Mouse (Mus musculus) layer of hippocampus, adult 9-11 months (tissue): Measurements from ENCODE around the gene Ces5a.
"Not testable (repeated sequence)": the region's sequence is repeated elsewhere in the genome, so short reads cannot be mapped to it uniquely, and the experiment has no call there.

Experiments
- DNase-seq: peaks from one replicate; pipeline ENCODE4 v3.0.0; 2022

The Ces5a gene

GRCm38 (mm10) chr8:93535730-93536129 is at the start of gene Ces5a:
Gene Ces5a, minus strand, starts transcription at chr8:93535830.
- DNase-seq: no peak

DNA sequence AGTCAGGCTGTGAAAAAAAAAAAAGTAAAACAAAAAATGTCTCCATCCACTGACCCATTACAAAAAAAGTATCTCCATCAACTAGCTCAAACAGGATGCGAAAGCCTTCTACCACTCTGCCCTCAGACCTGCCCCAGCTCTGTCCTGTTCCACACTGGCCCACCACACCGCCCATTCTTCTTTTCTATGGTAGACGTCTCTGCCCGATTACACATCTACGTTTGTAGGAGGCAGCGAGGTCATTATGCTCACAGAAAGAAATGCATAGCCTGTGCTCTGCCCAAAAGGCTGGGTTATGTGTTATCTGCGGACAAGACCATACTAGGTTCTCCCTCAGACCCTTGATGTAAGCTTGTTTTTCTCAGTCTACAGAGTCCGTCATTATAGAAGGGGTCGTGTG is 37.2 kb upstream of the Ces5a start:
- DNase-seq: no peak

DNA sequence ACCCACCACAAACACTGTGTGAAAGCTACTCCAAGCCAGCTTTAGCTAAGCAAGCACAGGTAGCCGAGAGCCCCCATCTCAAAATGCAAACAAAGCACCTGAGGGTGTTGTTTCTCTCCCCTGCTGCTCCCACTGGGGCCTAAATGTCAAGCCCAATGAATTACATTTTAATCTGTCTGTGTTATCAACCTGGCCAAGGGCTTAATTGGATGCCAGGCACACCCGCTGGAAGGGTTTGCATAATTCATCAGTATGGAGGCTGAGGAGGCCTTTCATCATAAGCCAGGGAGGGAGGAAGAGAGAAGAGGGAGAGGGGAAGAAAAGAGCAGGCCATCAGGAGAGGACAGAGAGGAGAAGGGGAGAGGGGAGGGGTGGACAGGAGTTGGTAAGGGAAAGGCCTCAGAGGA is 36.5 kb upstream of the Ces5a start:
- peak; percentile 31 for DNase-seq

GRCm38 (mm10) chr8:93571369-93571985 is 35.8 kb upstream of the Ces5a start:
- DNase-seq: peak; percentile 77

DNA sequence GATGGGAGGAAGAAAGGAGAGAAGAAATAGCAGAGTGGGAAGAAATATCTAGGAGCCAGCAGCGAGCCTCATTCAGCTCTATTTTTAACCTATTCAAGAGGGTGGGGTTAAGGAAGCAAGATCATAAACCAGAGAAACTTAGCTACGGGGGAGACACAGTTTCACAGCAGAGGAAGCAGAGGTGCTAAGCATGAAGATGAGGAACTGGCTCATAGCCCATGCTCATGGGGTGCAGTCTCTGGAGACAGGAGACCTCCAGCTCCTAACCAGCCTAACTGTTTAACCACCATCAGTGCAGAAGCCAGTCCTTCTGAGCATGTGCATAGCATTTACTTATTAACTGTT is 34.5 kb upstream of the Ces5a start:
- peak; percentile 37 for DNase-seq

DNA sequence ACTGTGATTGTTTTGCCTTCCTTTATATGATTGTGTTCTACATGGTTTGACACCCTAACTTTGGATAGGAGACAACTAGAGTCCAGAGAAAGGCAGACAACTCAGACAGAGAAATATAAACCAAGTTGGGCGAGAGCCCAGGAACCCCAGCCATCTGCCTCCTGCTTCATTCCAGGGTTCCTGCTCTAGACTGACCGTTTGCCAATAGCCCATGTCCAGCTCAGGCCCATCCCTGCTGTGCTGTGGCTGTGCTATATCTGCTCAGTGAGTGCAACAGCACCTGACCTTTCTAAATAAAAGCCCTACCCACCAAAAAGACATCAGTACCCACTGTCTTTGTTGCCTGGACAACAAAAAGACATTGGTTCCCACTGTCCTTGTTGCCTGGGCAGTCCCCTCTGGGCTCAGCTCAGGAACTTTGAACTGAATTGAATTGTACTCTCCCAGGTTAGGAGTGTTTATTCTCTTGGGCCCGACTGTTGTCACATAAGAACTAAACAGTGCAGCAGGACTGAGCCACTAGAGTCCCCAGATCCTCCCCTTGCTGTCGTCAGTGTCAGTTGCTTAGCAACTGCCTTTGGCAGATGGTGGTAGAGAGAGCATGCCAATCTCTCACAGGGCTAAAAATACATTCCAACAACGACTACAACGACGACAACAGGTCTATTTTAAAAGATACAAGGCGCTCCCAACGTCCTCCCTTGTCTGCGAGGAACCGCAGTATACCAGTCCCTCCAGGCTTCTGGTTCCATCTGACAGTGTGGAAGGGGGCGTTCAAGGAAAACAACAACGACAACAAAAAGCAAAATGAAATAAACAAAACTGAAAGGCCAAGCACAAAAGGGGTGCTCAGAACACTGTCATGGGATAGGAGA is 33.9 kb upstream of the Ces5a start:
- peak; percentile 94 for DNase-seq

DNA sequence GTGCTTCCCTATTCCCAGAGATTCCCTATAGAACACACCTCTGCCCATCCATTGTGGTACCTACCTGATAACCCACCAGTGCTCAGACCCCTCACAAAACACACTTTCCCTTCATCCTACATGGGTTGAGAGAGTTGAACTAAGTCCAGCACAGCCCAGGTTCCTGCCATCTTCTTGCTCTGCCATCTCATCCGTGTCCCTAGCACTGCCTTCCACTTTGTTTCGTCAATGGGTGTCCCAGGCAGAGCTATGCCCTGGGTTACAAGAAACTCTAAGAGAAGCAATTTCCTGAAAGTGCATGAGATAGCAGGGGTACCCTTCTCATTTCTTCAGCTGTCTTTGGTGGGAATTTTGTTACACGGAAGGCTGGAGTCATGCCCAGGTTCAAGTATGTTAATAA is 33.0 kb upstream of the Ces5a start:
- no peak for DNase-seq

GRCm38 (mm10) chr8:93567086-93567485 is 31.5 kb upstream of the Ces5a start:
- peak; percentile 71 for DNase-seq

GRCm38 (mm10) chr8:93564634-93565033 is 29.0 kb upstream of the Ces5a start:
- no peak for DNase-seq

GRCm38 (mm10) chr8:93563551-93563950 is 27.9 kb upstream of the Ces5a start:
- DNase-seq: peak; percentile 19

DNA sequence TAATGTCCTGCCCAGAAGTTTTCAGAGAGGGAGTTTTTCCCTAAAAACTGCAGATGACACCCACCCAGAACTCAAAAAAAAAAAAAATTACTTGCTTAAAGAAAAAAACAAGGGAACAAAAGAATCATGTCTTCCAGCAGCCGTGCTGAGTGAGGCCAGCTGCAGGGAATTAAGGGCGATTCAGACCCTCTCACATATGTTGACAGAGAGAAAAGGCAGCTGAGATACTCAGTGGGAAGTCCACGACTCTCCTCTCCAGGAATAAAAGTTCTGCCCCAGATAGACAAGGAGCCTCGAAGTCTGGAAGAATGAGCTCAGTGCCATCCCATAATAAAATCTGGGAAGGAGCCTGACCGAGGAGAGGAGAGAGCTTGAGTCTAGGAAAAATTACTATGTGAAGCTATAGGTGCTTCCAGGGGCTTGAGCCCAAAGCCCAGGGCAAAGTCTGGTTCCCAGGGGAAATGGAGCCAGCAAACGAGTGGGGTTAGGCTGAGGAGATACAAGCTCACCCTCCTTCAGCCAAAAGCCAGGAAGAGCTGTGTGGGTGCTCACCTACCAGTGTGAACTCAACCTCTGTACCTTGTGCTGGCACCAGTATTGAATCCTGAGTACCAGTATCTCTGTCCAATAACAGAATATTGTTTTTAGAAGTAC is 27.1 kb upstream of the Ces5a start:
- DNase-seq: no peak

DNA sequence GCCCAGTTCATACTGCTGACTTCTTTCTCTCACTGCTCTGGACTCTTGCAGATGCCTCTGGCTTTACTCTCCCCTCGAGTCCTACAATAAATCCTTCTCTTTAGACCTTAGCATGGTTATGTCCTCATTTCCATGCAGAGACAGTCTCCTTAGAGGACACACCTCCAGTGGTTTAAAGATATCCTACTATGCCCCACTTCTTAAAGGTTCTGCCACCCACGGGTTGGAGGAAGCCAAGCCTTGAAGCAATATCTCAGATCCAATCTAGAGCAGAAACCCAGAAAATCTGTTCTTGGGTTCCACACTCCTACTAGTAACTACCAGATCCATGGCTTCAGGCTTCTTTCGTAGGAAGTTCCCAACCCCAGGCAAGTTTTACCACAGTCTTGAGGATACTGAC is 25.6 kb upstream of the Ces5a start:
- DNase-seq: no peak

DNA sequence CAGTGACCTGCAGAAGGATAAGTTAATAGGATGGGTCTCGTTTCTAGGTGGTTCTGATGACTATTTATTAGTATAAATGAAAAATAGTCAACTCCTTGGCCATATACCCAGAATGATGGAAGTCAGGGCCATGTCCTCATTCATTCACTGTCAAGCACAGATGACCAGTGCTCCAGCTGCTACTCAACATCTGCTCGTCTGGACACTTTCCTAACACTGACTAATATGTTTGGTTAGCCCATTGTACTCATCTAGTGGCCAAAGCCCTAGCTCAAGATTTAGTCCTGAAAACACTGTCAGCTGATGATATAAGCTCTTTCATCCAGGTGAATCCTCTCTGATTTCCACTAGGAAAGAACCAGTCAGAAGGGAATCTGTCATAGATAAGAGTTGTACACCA is 24.1 kb upstream of the Ces5a start:
- DNase-seq: no peak

DNA sequence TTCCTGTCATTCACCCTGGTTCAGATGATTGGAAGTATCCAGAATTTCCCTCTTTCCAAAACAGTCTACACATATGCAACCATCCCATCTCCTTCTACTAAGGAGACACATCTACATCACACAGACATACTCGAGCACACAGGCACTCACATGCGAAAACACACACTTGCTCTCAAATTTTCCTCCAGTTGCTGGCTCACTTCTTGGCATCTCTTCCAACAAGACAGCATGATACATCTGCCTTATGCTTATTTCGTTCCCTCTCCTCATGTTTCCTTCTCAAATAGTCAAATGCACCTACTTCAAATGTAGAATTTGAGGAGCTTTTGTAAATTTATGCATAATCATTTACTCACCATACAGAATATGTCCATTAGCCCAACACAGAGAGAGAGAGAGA is 33.0 kb downstream of the Ces5a start:
- DNase-seq: no peak

DNA sequence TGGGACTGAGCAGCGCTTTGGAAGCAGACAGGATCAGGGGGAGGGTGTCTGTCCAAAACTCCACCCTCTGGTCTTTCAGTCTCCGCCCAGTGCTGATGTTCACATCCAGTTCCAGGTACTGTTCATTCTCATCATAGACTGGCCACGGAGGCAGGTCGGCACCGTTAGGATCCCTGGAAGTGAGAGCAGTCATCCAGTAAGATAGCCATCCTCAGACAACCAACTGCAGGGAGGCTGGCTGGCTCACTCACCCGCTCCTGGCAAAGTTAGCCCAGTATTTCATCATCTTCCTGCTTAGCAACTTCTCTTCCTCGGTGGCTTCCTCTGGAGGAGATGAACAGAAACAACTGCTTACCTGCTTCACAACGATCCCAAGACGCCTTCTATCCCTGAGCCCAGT is 36.2 kb downstream of the Ces5a start:
- DNase-seq: no peak

DNA sequence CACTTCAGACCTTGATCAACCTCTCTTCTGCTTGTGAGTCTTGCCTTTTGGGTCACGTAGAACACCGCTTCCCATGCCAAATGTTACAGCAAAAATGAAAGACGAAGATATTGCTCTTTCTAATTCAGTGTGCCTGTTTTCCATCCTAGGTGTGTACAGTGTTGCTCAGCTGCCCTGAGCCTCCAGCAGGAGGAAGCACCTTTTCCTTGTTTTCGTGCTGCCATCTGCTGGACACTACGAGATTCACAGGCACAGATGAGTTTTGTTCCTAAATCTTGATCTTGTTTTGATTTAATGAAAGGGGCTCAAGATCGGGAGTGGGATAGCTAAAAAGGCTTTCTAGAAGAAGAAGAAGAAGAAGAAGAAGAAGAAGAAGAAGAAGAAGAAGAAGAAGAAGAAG is 40.3 kb downstream of the Ces5a start:
- peak; percentile 19 for DNase-seq

- no peak for DNase-seq
Observed at GRCm38 (mm10) chr8:93488743-93489142, 46.9 kb downstream of the Ces5a start.

- no peak for DNase-seq
Observed at GRCm38 (mm10) chr8:93478211-93478610, 57.4 kb downstream of the Ces5a start.

GRCm38 (mm10) chr8:93469733-93470132 is 65.9 kb downstream of the Ces5a start:
- DNase-seq: not testable (repeated sequence)

GRCm38 (mm10) chr8:93454258-93454877 is 81.3 kb downstream of the Ces5a start:
- DNase-seq: no peak
